Comparison of ENCODE assay signal across 12 mouse cellular contexts in the genomic region with DNA sequence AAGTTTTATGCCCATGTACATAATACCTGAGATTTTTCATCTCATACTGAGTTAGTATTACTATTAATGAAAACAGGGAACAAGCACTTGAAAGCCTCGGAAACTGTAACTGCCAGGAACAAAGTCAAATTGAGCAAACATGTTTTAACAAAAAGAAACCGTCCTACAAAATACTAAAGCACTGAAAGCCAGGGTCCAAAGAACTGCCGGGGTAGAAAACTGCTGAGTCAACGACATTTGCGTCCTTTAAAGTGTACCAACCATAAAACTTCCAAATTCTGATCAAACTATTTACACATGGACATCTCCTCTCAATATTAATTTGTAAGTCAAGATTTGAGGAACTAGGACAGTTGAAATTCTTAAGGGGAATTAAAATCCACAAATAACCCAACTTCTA. TPM values are rescaled to one million over a fixed set of nuclear protein-coding genes. Genes with fewer than 3 reads are reported as not detected.
DNase-seq lines count a peak whose midpoint lies in the region; ATAC-seq and TF ChIP-seq lines count a peak whose summit lies in the region.
"Had no signal": no experiment of that assay in that cellular context is flagged by ENCODE, and none has a peak within 500 bp of the region (broad histone marks: within the 10 kb centered on the region; RNA-seq: fewer than 3 reads in every experiment).

No protein-coding gene starts in this region.

- H3K4me2 ChIP-seq in hindbrain, postnatal 0 days (ENCODE audit: low read depth, low read length), result peak overlapping the region; percentile 69; the same call in 1 of the 2 replicates
- H3K4me2 ChIP-seq in hindbrain, embryonic 12.5 days (replicated peaks), result no peak overlapping the region
- 0 out of 2 replicates have a peak overlapping the region, but pooled peaks have one; percentile 95 for H3K4me2 ChIP-seq in neural tube, embryonic 13.5 days
- H3K4me2 ChIP-seq in intestine, embryonic 16.5 days (ENCODE audit: low read depth, low read length), result peak overlapping the region; percentile 40; the same call in 1 of the 2 replicates
- H3K4me2 ChIP-seq in stomach, embryonic 15.5 days, result peak overlapping the region; percentile 35; the same call in 1 of the 2 replicates
- no peak overlapping the region for H3K4me2 ChIP-seq in forebrain, embryonic 14.5 days (ENCODE audit: low read length)

- no peaks in the 10 kb centered on the region for H3K36me3 ChIP-seq in hindbrain, postnatal 0 days (ENCODE audit: insufficient read depth, low read length)
- no peaks in the 10 kb centered on the region for H3K36me3 ChIP-seq in hindbrain, embryonic 12.5 days
- no peaks in the 10 kb centered on the region for H3K36me3 ChIP-seq in neural tube, embryonic 13.5 days
- H3K36me3 ChIP-seq in intestine, embryonic 16.5 days (ENCODE audit: control insufficient read depth, insufficient read depth, low read length), result no peaks in the 10 kb centered on the region
- no peaks in the 10 kb centered on the region for H3K36me3 ChIP-seq in stomach, embryonic 15.5 days
- H3K36me3 ChIP-seq in forebrain, embryonic 14.5 days (ENCODE audit: control insufficient read depth, insufficient read depth, low read length), result no peaks in the 10 kb centered on the region

- no peak overlapping the region for H3K4me3 ChIP-seq in hindbrain, postnatal 0 days (ENCODE audit: low read length)
- H3K4me3 ChIP-seq in hindbrain, embryonic 12.5 days, result no peak overlapping the region
- H3K4me3 ChIP-seq in neural tube, embryonic 13.5 days, result no peak overlapping the region
- peak overlapping the region; percentile 35 for H3K4me3 ChIP-seq in intestine, embryonic 16.5 days (ENCODE audit: low read length)
- H3K4me3 ChIP-seq in stomach, embryonic 15.5 days (replicated peaks), result peak overlapping the region; percentile 27; the same call in 1 of the 2 replicates
- H3K4me3 ChIP-seq in forebrain, embryonic 14.5 days (ENCODE audit: low read depth, low read length), result no peak overlapping the region
- no peak overlapping the region for H3K4me3 ChIP-seq in cerebellum, adult 2 months (replicated peaks; ENCODE audit: insufficient read depth, low read depth, low read length)

- DNase-seq in hindbrain, postnatal 0 days (ENCODE audit: low spot score), result no peak
- DNase-seq in neural tube, embryonic 10.5 days (ENCODE audit: extremely low spot score, low spot score), result no peak
- no peak for DNase-seq in forebrain, embryonic 14.5 days (ENCODE audit: low spot score)
- DNase-seq in cerebellum, adult 2 months, result no peak
- DNase-seq: embryo, embryonic 11 days; kidney, adult 11 months had no signal

- 71% methylated on average over 5 of the region's 5 CpGs for WGBS in hindbrain, postnatal 0 days
- WGBS in hindbrain, embryonic 12.5 days, result 73% methylated on average over 5 of the region's 5 CpGs
- WGBS in neural tube, embryonic 13.5 days, result 73% methylated on average over 5 of the region's 5 CpGs
- 52% methylated on average over 5 of the region's 5 CpGs for WGBS in intestine, embryonic 16.5 days
- 52% methylated on average over 5 of the region's 5 CpGs for WGBS in stomach, embryonic 15.5 days
- WGBS in forebrain, embryonic 14.5 days, result 74% methylated on average over 5 of the region's 5 CpGs
- 89% methylated on average over 5 of the region's 5 CpGs for WGBS in cerebellum, adult 2 months

- H3K9me3 ChIP-seq in hindbrain, postnatal 0 days (ENCODE audit: low read length), result no peaks in the 10 kb centered on the region
- H3K9me3 ChIP-seq in hindbrain, embryonic 12.5 days (replicated peaks), result no peaks in the 10 kb centered on the region
- H3K9me3 ChIP-seq in neural tube, embryonic 13.5 days, result no peaks in the 10 kb centered on the region
- H3K9me3 ChIP-seq in intestine, embryonic 16.5 days (ENCODE audit: control insufficient read depth, low read length), result no peaks in the 10 kb centered on the region
- H3K9me3 ChIP-seq in stomach, embryonic 15.5 days, result no peaks in the 10 kb centered on the region
- no peaks in the 10 kb centered on the region for H3K9me3 ChIP-seq in forebrain, embryonic 14.5 days (replicated peaks; ENCODE audit: control insufficient read depth, low read length)

- no peak for TF ChIP-seq POLR2A in cerebellum, adult 2 months (IDR thresholded peaks at IDR 0.05; ENCODE audit: borderline replicate concordance, insufficient read depth, low read length)

- H3K9ac ChIP-seq in hindbrain, postnatal 0 days (replicated peaks; ENCODE audit: low read length), result no peak overlapping the region
- no peak overlapping the region for H3K9ac ChIP-seq in hindbrain, embryonic 12.5 days
- H3K9ac ChIP-seq in neural tube, embryonic 13.5 days, result no peak overlapping the region
- no peak overlapping the region; the same call in 1 of the 2 replicates for H3K9ac ChIP-seq in intestine, embryonic 16.5 days (ENCODE audit: low read depth, low read length)
- no peak overlapping the region for H3K9ac ChIP-seq in stomach, embryonic 15.5 days
- H3K9ac ChIP-seq in forebrain, embryonic 14.5 days (ENCODE audit: low read length), result no peak overlapping the region

- ATAC-seq in hindbrain, postnatal 0 days, result no peak
- no peak for ATAC-seq in hindbrain, embryonic 12.5 days (ENCODE audit: low FRiP score)
- ATAC-seq in neural tube, embryonic 13.5 days (ENCODE audit: low read depth), result no peak
- no peak for ATAC-seq in intestine, embryonic 16.5 days
- no peak for ATAC-seq in stomach, embryonic 15.5 days (ENCODE audit: insufficient read depth, low FRiP score, low read depth)
- no peak for ATAC-seq in forebrain, embryonic 14.5 days
- ATAC-seq: forebrain, embryonic 16.5 days had no signal

- H3K27ac ChIP-seq in hindbrain, postnatal 0 days, result no peak overlapping the region
- H3K27ac ChIP-seq in hindbrain, embryonic 12.5 days, result no peak overlapping the region
- no peak overlapping the region for H3K27ac ChIP-seq in neural tube, embryonic 13.5 days (replicated peaks)
- no peak overlapping the region for H3K27ac ChIP-seq in intestine, embryonic 16.5 days (ENCODE audit: low read length)
- no peak overlapping the region for H3K27ac ChIP-seq in stomach, embryonic 15.5 days
- H3K27ac ChIP-seq in forebrain, embryonic 14.5 days (ENCODE audit: low read depth, low read length), result no peak overlapping the region
- H3K27ac ChIP-seq in cerebellum, adult 2 months (ENCODE audit: insufficient read depth, low read length), result no peak overlapping the region

- no peaks in the 10 kb centered on the region for H3K4me1 ChIP-seq in hindbrain, postnatal 0 days (ENCODE audit: insufficient read depth, low read length)
- no peaks in the 10 kb centered on the region; the same call in 1 of the 2 replicates for H3K4me1 ChIP-seq in hindbrain, embryonic 12.5 days
- peaks cover 6% of the 10 kb centered on the region; the same call in 1 of the 2 replicates for H3K4me1 ChIP-seq in neural tube, embryonic 13.5 days (replicated peaks)
- peaks cover 3% of the 10 kb centered on the region; the same call in 1 of the 2 replicates for H3K4me1 ChIP-seq in intestine, embryonic 16.5 days (ENCODE audit: control insufficient read depth, insufficient read depth, low read length)
- H3K4me1 ChIP-seq in stomach, embryonic 15.5 days, result peaks cover 2% of the 10 kb centered on the region; the same call in 1 of the 2 replicates
- H3K4me1 ChIP-seq in forebrain, embryonic 14.5 days (ENCODE audit: control insufficient read depth, insufficient read depth, low read length), result 0 out of 2 replicates have a peak, but pooled peaks cover 4% of the 10 kb centered on the region
- no peaks in the 10 kb centered on the region for H3K4me1 ChIP-seq in cerebellum, adult 2 months (ENCODE audit: control insufficient read depth, insufficient read depth, low read length)

- no peaks in the 10 kb centered on the region for H3K27me3 ChIP-seq in hindbrain, postnatal 0 days (ENCODE audit: insufficient read depth, low read length)
- H3K27me3 ChIP-seq in hindbrain, embryonic 12.5 days, result peaks cover 8% of the 10 kb centered on the region; the same call in 1 of the 2 replicates
- peaks cover 4% of the 10 kb centered on the region; the same call in 1 of the 2 replicates for H3K27me3 ChIP-seq in neural tube, embryonic 13.5 days
- H3K27me3 ChIP-seq in intestine, embryonic 16.5 days (replicated peaks; ENCODE audit: control insufficient read depth, insufficient read depth, low read length), result no peaks in the 10 kb centered on the region
- no peaks in the 10 kb centered on the region for H3K27me3 ChIP-seq in stomach, embryonic 15.5 days (replicated peaks)
- H3K27me3 ChIP-seq in forebrain, embryonic 14.5 days (replicated peaks; ENCODE audit: control insufficient read depth, insufficient read depth, low read length), result peaks cover 8% of the 10 kb centered on the region; the same call in 1 of the 2 replicates
- H3K27me3 ChIP-seq in cerebellum, adult 2 months (ENCODE audit: control insufficient read depth, insufficient read depth, low read length), result no peaks in the 10 kb centered on the region

- no peak for TF ChIP-seq CTCF in hindbrain, postnatal 0 days (IDR thresholded peaks at IDR 0.05; ENCODE audit: low read depth)
- no peak for TF ChIP-seq CTCF in cerebellum, adult 2 months (IDR thresholded peaks at IDR 0.05; ENCODE audit: borderline replicate concordance, insufficient read depth, low read depth, low read length)

RNA-seq across cellular contexts. Expression of a gene that starts 1.7 kb away (rescaled TPM):
- total RNA-seq in hindbrain, postnatal 0 days (2014; rRNA removed), result 7.5 and 11.5 TPM in 2 replicates
- polyA plus RNA-seq in hindbrain, postnatal 0 days (2015; fragmentation: Nextera tagmentation; extraction: Ambion mirVana), result 2.7 and 3.1 TPM in 2 replicates
- polyA plus RNA-seq in hindbrain, embryonic 12.5 days (2016; fragmentation: Nextera tagmentation; extraction: Ambion mirVana), result 5.5 and 7.0 TPM in 2 replicates
- 6.7 and 7.1 TPM in 2 replicates for polyA plus RNA-seq in neural tube, embryonic 13.5 days (2015; fragmentation: Nextera tagmentation; extraction: Ambion mirVana)
- polyA plus RNA-seq in intestine, embryonic 16.5 days (2015; fragmentation: Nextera tagmentation; extraction: Ambion mirVana), result 5.7 and 7.2 TPM in 2 replicates
- polyA plus RNA-seq in stomach, embryonic 15.5 days (2015; fragmentation: Nextera tagmentation; extraction: Ambion mirVana), result 15.3 and 16.0 TPM in 2 replicates
- polyA plus RNA-seq in forebrain, embryonic 14.5 days (2014; fragmentation: Nextera tagmentation; extraction: Ambion mirVana), result 1.3 and 1.4 TPM in 2 replicates
- polyA plus RNA-seq in cerebellum, adult 2 months (2012; rRNA removed), result 2.4 and 2.8 TPM in 2 replicates
- total RNA-seq: MEL had no signal

Comparison
In these comparisons a context has a peak if more than half of its experiments do, and no peak if none do; other contexts are left out.
1. H3K4me2 ChIP-seq: peak in hindbrain, postnatal 0 days (single experiment), neural tube, embryonic 13.5 days (single experiment), intestine, embryonic 16.5 days (single experiment) and stomach, embryonic 15.5 days (single experiment); none in hindbrain, embryonic 12.5 days (single experiment) and forebrain, embryonic 14.5 days (single experiment).
2. H3K4me3 ChIP-seq: peak in intestine, embryonic 16.5 days (single experiment) and stomach, embryonic 15.5 days (single experiment); none in hindbrain, postnatal 0 days (single experiment), hindbrain, embryonic 12.5 days (single experiment), neural tube, embryonic 13.5 days (single experiment), forebrain, embryonic 14.5 days (single experiment) and cerebellum, adult 2 months (single experiment).